Mouse (Mus musculus) heart, embryonic 16.5 days (tissue): ENCODE results near the gene Mcf2l. TPM values are rescaled to one million over a fixed set of nuclear protein-coding genes. Genes with fewer than 3 reads are reported as not detected.

ENCODE experiments used
- ATAC-seq: fragments of 200-750 bp; cut with Nextera tagmentation; replicated peaks from 2 replicates; pipeline ENCODE4 v1.8.0; 2017; ENCODE audit warnings: moderate number of reproducible peaks; ENCODE audit not compliant: insufficient read depth, low FRiP score; ENCODE audit errors: extremely low read depth
- H3K27ac ChIP-seq: fragments of 300-500 bp; sonication (generic); 2 replicates; pipeline ENCODE4 v1.5.1; 2014; ENCODE audit warnings: mild to moderate bottlenecking, low read length, control low read depth, moderate library complexity
- H3K27me3 ChIP-seq: fragments of 300-500 bp; sonication (generic); 2 replicates; pipeline ENCODE4 v1.6.1; 2014; ENCODE audit warnings: low read length, mixed read lengths; ENCODE audit not compliant: control insufficient read depth, insufficient read depth
- H3K36me3 ChIP-seq: fragments of 300-500 bp; sonication (generic); 2 replicates; pipeline ENCODE4 v1.6.1; 2014; ENCODE audit not compliant: control insufficient read depth, insufficient read depth
- H3K4me1 ChIP-seq: fragments of 300-500 bp; sonication (generic); 2 replicates; pipeline ENCODE4 v1.6.1; 2014; ENCODE audit warnings: low read length, mixed read lengths; ENCODE audit not compliant: control insufficient read depth, insufficient read depth
- H3K4me2 ChIP-seq: fragments of 300-500 bp; sonication (generic); 2 replicates; pipeline ENCODE4 v1.6.1; 2014; ENCODE audit warnings: low read depth, mild to moderate bottlenecking, control low read depth, low read length
- H3K4me3 ChIP-seq: fragments of 300-500 bp; sonication (generic); 2 replicates; pipeline ENCODE4 v1.5.1; 2014; ENCODE audit warnings: mild to moderate bottlenecking, control low read depth, low read length
- H3K9ac ChIP-seq: fragments of 300-500 bp; sonication (generic); 2 replicates; pipeline ENCODE4 v1.6.1; 2014; ENCODE audit warnings: low read length, control low read depth
- H3K9me3 ChIP-seq: fragments of 300-500 bp; sonication (generic); replicated peaks from 2 replicates; pipeline ENCODE4 v1.6.1; 2016; ENCODE audit warnings: low read length; ENCODE audit not compliant: control insufficient read depth
- WGBS: fragments of 180-500 bp; shearing (Covaris S2); extraction: QIAGEN DNeasy Blood & Tissue Kit; methylation state at CpG from one replicate; pipeline ENCODE4 v1.1.7; 2014; 5-methylcytosine and 5-hydroxymethylcytosine counted together
- polyA plus RNA-seq: library from polyadenylated mRNA; unstranded; fragments of >200 nt; fragmentation: Nextera tagmentation; extraction: Ambion mirVana; gene quantifications from 2 replicates; pipeline ENCODE4 v1.2.1, GENCODE M21; 2015

Gene Mcf2l
- polyA plus RNA-seq, 1 experiment from 2014 or later: 11.1 TPM

- no peak for ATAC-seq
- H3K9ac ChIP-seq: no peak overlapping the region
- H3K27ac ChIP-seq: no peak overlapping the region
- WGBS: 63% methylated on average over 5 of the region's 5 CpGs
- no peak overlapping the region for H3K4me2 ChIP-seq
- no peaks in the 10 kb centered on the region for H3K4me1 ChIP-seq
- no peaks in the 10 kb centered on the region for H3K9me3 ChIP-seq
- no peaks in the 10 kb centered on the region for H3K36me3 ChIP-seq
- H3K27me3 ChIP-seq: no peaks in the 10 kb centered on the region
- H3K4me3 ChIP-seq: no peak overlapping the region
These were observed 154.9 kb downstream of the Mcf2l start for GRCm38 (mm10) chr8:13028482-13028881.

GRCm38 (mm10) chr8:13036346-13036812 is 162.8 kb downstream of the Mcf2l start:
- Histone ChIP-seq H3K9me3 (no peaks in the 10 kb centered on the region), H3K4me1 (peaks cover 9% of the 10 kb centered on the region), H3K36me3 (no peaks in the 10 kb centered on the region), H3K4me3 (no peak overlapping the region), H3K9ac (no peak overlapping the region), H3K27me3 (no peaks in the 10 kb centered on the region), H3K27ac (peak overlapping the region; percentile 52; the same call in 1 of the 2 replicates), H3K4me2 (no peak overlapping the region)
- peak; percentile 46; the same call in 1 of the 2 replicates for ATAC-seq
- 54% methylated on average over 10 of the region's 10 CpGs for WGBS

DNA sequence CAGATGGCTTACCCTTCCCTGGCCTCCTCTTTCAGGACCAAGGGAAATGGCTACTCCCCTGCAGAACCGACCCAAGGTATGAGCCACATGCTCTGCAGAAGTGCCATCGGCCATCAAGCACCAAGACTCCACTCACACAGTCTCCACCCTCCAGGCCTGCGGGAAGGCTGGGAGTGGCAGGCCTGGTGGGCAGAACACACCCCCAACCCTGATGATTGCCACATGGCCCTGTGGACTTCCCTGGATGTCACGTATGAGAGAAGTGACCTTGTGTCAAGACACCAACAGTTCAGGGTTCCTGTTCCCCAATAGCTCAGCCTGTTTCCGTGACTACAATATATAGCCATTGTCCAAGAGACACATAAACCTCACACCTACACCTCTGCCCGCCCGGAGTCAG is 163.4 kb downstream of the Mcf2l start, which contains the start of gene F10:
TSS of gene F10 (plus strand) at position 294 of the 400 bp plus-strand sequence.
- Histone ChIP-seq H3K36me3 (no peaks in the 10 kb centered on the region), H3K9ac (no peak within 1 kb of the TSS), H3K4me3 (no peak within 1 kb of the TSS), H3K27ac (peak within 1 kb of the TSS; percentile 52), H3K27me3 (no peaks in the 10 kb centered on the region), H3K9me3 (no peaks in the 10 kb centered on the region), H3K4me2 (no peak within 1 kb of the TSS), H3K4me1 (peaks cover 9% of the 10 kb centered on the region)
- 61% methylated on average over 7 of the region's 7 CpGs for WGBS
- ATAC-seq: no peak

DNA sequence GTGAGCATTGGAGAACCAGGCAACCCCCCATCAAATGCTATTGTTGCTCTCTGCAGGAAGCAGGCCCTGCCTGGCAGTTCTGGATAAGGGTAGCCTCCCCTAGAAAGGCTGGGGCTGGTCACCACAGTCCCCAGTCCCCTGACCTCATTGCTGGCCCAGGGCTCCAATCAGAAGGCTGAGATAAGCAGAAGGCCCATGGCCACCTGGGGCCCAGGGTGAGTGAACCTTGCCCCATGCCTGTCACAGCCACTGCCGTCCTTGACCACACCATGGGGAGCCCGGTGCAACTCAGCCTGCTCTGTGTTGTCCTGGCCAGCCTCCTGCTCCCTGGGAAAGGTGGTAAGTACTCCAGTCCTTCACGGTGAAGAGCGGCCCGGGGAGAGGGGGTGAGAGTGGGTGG is 164.0 kb downstream of the Mcf2l start:
- Histone ChIP-seq H3K27ac (no peak overlapping the region), H3K27me3 (no peaks in the 10 kb centered on the region), H3K4me1 (peaks cover 9% of the 10 kb centered on the region), H3K9ac (no peak overlapping the region), H3K36me3 (no peaks in the 10 kb centered on the region), H3K4me2 (no peak overlapping the region), H3K4me3 (no peak overlapping the region), H3K9me3 (no peaks in the 10 kb centered on the region)
- WGBS: 36% methylated on average over 5 of the region's 5 CpGs
- ATAC-seq: no peak

GRCm38 (mm10) chr8:13039054-13039453 is 165.4 kb downstream of the Mcf2l start:
- Histone ChIP-seq H3K4me3 (no peak overlapping the region), H3K4me2 (no peak overlapping the region), H3K4me1 (peaks cover 9% of the 10 kb centered on the region), H3K27me3 (no peaks in the 10 kb centered on the region), H3K9ac (no peak overlapping the region), H3K27ac (no peak overlapping the region), H3K9me3 (no peaks in the 10 kb centered on the region), H3K36me3 (no peaks in the 10 kb centered on the region)
- no peak for ATAC-seq
- 68% methylated on average over 6 of the region's 6 CpGs for WGBS

GRCm38 (mm10) chr8:13041459-13041858 is 167.9 kb downstream of the Mcf2l start:
- Histone ChIP-seq H3K9me3 (no peaks in the 10 kb centered on the region), H3K4me1 (peaks cover 7% of the 10 kb centered on the region), H3K27ac (no peak overlapping the region), H3K9ac (no peak overlapping the region), H3K27me3 (no peaks in the 10 kb centered on the region), H3K4me3 (no peak overlapping the region), H3K4me2 (no peak overlapping the region), H3K36me3 (no peaks in the 10 kb centered on the region)
- ATAC-seq: no peak
- WGBS: 78% methylated on average over 4 of the region's 4 CpGs

- ATAC-seq: no peak
- no peak overlapping the region for H3K4me2 ChIP-seq
- H3K27me3 ChIP-seq: no peaks in the 10 kb centered on the region
- H3K4me1 ChIP-seq: no peaks in the 10 kb centered on the region
- H3K9ac ChIP-seq: no peak overlapping the region
- 0 out of 2 replicates have a peak, but pooled peaks cover 4% of the 10 kb centered on the region for H3K9me3 ChIP-seq
- no peaks in the 10 kb centered on the region for H3K36me3 ChIP-seq
- no peak overlapping the region for H3K27ac ChIP-seq
- no peak overlapping the region for H3K4me3 ChIP-seq
- WGBS: 59% methylated on average over 5 of the region's 5 CpGs
These were observed 174.0 kb downstream of the Mcf2l start for GRCm38 (mm10) chr8:13047652-13048051.

- H3K4me1 ChIP-seq: no peaks in the 10 kb centered on the region
- no peak overlapping the region for H3K4me3 ChIP-seq
- WGBS: 79% methylated on average over 10 of the region's 10 CpGs
- H3K36me3 ChIP-seq: no peaks in the 10 kb centered on the region
- no peak overlapping the region for H3K4me2 ChIP-seq
- no peak for ATAC-seq
- H3K9ac ChIP-seq: no peak overlapping the region
- H3K9me3 ChIP-seq: 0 out of 2 replicates have a peak, but pooled peaks cover 4% of the 10 kb centered on the region
- H3K27me3 ChIP-seq: no peaks in the 10 kb centered on the region
- H3K27ac ChIP-seq: no peak overlapping the region
These were observed 176.9 kb downstream of the Mcf2l start for GRCm38 (mm10) chr8:13050550-13050949.

- H3K9me3 ChIP-seq: 0 out of 2 replicates have a peak, but pooled peaks cover 2% of the 10 kb centered on the region
- ATAC-seq: no peak
- 85% methylated on average over 4 of the region's 4 CpGs for WGBS
- no peaks in the 10 kb centered on the region for H3K36me3 ChIP-seq
- no peak overlapping the region for H3K4me3 ChIP-seq
- no peak overlapping the region for H3K27ac ChIP-seq
- H3K4me1 ChIP-seq: no peaks in the 10 kb centered on the region
- H3K27me3 ChIP-seq: no peaks in the 10 kb centered on the region
- no peak overlapping the region for H3K9ac ChIP-seq
- H3K4me2 ChIP-seq: no peak overlapping the region
These were observed 183.7 kb downstream of the Mcf2l start for GRCm38 (mm10) chr8:13057351-13057750.
